Mouse (Mus musculus) adrenal gland, postnatal 36 days (tissue): ENCODE data around the gene Pde6h. TPM values are rescaled to one million over a fixed set of nuclear protein-coding genes. Genes with fewer than 3 reads are reported as not detected.

ENCODE experiments used
- DNase-seq, 2 experiments: peaks; one replicate each; pipeline ENCODE4 v3.0.0; 2021; ENCODE audit warnings: mixed read lengths in 1 of 2
- total RNA-seq, 2 experiments: library from RNA; stranded (reverse); gene quantifications; 2 replicates each; pipeline ENCODE4 v1.2.3; 2021

Gene Pde6h
- total RNA-seq, 2 experiments from 2014 or later, result not detected

- DNase-seq, result no peak
Measured at GRCm38 (mm10) chr6:136980331-136980746, 56.7 kb downstream of the Pde6h start.

DNA sequence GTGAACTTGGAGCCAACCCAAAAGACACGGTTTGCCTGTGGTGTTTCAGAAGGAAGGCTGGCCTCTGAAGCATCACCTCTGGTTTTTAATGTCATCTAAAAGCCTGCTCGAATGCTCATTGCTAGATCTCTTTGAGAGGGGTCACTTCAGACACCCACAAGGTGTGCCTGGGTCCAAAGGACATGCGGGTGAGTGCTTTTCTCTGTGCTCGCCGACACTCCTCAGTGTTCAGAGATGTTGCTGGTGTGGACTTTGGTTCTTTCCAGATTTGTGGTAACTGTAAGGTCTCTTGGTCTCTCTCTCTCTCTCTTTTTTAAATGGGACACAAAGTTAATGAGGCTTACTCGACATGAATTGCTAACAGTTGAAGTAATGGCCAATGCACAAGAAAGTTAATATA, 58.9 kb downstream of the Pde6h start:
- DNase-seq, result no peak

GRCm38 (mm10) chr6:136983201-136983600, 59.6 kb downstream of the Pde6h start:
- DNase-seq, result no peak

- DNase-seq, result no peak
Measured at GRCm38 (mm10) chr6:136986019-136986418, 62.4 kb downstream of the Pde6h start.

GRCm38 (mm10) chr6:136986718-136987117, 63.1 kb downstream of the Pde6h start:
- no peak for DNase-seq

- no peak for DNase-seq
Measured at GRCm38 (mm10) chr6:136988536-136989060, 65.0 kb downstream of the Pde6h start.

GRCm38 (mm10) chr6:136989824-136990497, 66.3 kb downstream of the Pde6h start:
- no peak for DNase-seq

- DNase-seq, result no peak
Measured at GRCm38 (mm10) chr6:136990557-136990956, 66.9 kb downstream of the Pde6h start.

GRCm38 (mm10) chr6:136993574-136993973, 69.9 kb downstream of the Pde6h start:
- no peak for DNase-seq

DNA sequence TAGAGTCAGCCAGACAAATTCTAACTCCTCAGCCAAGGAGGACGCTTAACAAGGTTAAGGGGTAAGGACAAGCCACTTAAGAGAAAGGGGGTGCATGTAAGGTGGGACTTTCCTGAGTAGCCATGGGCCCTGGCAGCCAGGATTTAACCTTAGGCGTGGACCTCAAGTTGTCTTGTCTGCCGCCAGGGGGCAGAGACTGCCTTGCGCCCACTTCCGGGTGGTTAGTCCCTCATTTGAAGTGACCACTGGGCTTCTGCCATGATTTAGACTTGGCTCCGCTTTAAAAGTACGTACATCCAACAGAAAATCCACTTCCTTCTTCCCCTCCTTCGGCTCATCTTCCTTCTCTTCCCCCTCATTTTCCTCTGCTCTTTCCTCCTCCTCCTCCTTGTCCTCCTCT, 71.9 kb downstream of the Pde6h start:
- peak in 1 of 2 experiments; percentile 36 for DNase-seq

GRCm38 (mm10) chr6:136996336-136996735, 72.7 kb downstream of the Pde6h start:
- DNase-seq, result no peak

DNA sequence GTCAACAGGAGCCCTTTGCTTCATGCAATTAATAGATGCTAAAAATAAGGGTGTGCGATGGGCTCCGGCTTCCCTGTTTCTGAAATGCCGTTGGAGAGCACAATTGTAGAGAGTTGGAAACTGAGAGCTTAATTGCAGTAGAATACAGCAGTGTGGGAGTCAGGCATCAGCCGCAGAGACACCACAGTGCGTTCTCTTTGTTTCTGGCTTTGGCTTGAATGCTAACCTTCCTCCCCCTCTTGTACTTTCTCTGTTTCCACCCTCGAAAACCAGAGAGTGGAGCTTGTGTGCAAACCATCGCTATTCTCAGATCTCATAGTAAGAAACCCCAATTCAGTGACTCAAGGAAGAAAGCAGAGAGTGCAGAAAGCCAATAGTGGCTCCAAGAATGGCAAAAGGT, 74.5 kb downstream of the Pde6h start:
- no peak for DNase-seq

DNA sequence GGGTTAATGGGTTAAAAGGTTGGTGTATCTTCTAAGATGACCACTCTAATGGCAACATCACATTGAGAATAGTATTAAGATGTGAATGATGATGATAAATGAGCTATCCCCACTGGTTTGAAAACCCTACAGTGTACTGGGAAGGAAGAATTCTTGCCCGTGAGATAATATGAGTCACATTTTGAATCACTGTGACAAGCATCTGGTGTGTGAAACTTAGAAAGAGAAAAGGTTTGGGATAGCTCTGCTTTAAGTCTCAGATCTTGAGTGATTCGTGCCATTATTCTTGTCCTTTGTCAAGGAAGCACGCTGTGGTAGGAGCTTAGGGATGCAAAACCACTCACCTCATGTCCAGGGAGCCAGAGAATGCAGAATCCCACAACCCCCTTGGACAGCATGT, 75.4 kb downstream of the Pde6h start:
- no peak for DNase-seq

- DNase-seq, result peak in 1 of 2 experiments; percentile 13
Measured at GRCm38 (mm10) chr6:136999707-137000446, 76.2 kb downstream of the Pde6h start.

GRCm38 (mm10) chr6:137000706-137001105, 77.1 kb downstream of the Pde6h start:
- no peak for DNase-seq

GRCm38 (mm10) chr6:137001267-137002168, 77.9 kb downstream of the Pde6h start:
- DNase-seq, result no peak

GRCm38 (mm10) chr6:137002169-137002514, 78.5 kb downstream of the Pde6h start:
- DNase-seq, result no peak

DNA sequence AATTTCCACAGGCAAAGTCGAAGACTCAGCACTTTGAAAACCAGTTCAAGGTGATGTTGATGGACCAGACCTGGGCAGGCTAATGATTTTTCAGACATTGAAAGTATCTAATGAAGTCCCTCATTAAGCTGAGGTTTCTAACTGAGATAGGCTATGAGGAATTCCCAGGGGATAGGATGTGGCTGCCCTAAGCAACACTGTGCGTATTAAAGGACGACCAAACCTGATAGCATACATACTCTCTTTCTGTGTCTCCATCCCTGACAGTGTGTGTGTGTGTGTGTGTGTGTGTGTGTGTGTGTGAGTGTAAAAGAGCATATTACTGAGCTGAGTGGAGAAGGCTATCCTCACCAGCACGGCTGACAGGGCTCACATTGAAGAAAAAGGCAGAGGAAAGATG, 80.7 kb downstream of the Pde6h start:
- DNase-seq, result no peak

GRCm38 (mm10) chr6:137011187-137011586, 87.6 kb downstream of the Pde6h start:
- no peak for DNase-seq

GRCm38 (mm10) chr6:137014346-137014745, 90.7 kb downstream of the Pde6h start:
- DNase-seq, result no peak

DNA sequence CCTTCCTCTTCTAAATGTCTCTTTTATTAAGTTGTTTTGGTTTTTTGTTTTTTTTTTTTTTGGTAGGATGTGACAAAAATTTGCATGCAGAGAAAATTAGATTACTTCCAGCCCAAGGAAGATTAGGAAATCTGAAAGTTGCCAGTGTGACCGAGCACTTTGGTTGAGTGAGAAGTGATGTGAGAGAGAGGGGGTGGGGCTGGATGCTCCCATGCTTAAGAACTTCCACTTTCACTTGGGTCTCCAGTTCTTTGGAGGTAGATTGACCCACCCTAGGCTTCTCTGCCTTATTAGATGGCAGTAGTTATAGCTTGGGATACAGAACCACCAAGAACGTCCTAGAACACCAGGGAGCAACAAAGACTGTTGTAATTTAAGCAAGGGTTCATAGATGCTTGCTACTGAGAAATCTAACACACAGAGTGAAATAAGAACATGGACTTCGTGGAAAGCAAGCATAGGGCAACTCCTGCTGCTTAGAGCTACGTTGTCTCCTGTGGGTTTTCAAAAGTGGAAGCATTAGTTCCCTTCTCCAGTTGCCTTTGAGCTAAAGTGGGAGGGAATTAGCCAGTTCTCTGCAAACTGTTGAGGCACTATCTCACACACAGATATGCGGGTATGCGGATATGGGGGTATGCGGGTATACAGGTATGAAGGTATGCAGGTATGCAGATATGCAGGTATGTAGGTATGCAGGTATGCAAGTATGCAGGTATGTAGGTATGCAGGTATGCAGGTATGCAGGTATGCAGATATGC, 93.8 kb downstream of the Pde6h start:
- DNase-seq, result no peak
